8 mouse cellular contexts compared by ENCODE assay signal in genomic region chr5:65177026-65177514, GRCm38 (mm10). TPM values are rescaled to one million over a fixed set of nuclear protein-coding genes. Genes with fewer than 3 reads are reported as not detected.
DNase-seq lines count a peak whose midpoint lies in the region; ATAC-seq and TF ChIP-seq lines count a peak whose summit lies in the region.

No protein-coding gene starts in this region.

- DNase-seq in liver, postnatal 0 days = no peak
- peak; percentile 44 for DNase-seq in embryonic facial prominence, embryonic 14.5 days (ENCODE audit: low spot score)
- peak; percentile 54 for DNase-seq in kidney, postnatal 0 days (ENCODE audit: low spot score)
- peak; percentile 60 for DNase-seq in midbrain, postnatal 0 days (ENCODE audit: low spot score)
- DNase-seq in thymus, postnatal 14 days = no peak
- DNase-seq in left cerebral cortex, adult 11 months (ENCODE audit: low spot score) = no peak
- DNase-seq in embryo, embryonic 9.5 days (ENCODE audit: extremely low spot score) = no peak

- H3K4me2 ChIP-seq in liver, postnatal 0 days (ENCODE audit: low read depth, low read length) = 0 out of 2 replicates have a peak overlapping the region, but pooled peaks have one; percentile 7
- no peak overlapping the region for H3K4me2 ChIP-seq in liver, embryonic 12.5 days
- H3K4me2 ChIP-seq in embryonic facial prominence, embryonic 14.5 days (ENCODE audit: low read depth, low read length) = no peak overlapping the region
- no peak overlapping the region for H3K4me2 ChIP-seq in kidney, postnatal 0 days (ENCODE audit: low read length)
- H3K4me2 ChIP-seq in midbrain, postnatal 0 days (ENCODE audit: low read depth, low read length, poor library complexity, severe bottlenecking) = no peak overlapping the region

- no peak for TF ChIP-seq CTCF in liver, postnatal 0 days (IDR thresholded peaks at IDR 0.05; ENCODE audit: low read depth)
- no peak for TF ChIP-seq CTCF in kidney, postnatal 0 days (IDR thresholded peaks at IDR 0.05; ENCODE audit: low read depth)
- TF ChIP-seq CTCF in midbrain, postnatal 0 days (IDR thresholded peaks at IDR 0.05) = no peak

- 51% methylated on average over 11 of the region's 11 CpGs for WGBS in liver, postnatal 0 days (ENCODE audit: insufficient replicate concordance)
- 67% methylated on average over 11 of the region's 11 CpGs for WGBS in liver, embryonic 12.5 days (ENCODE audit: insufficient replicate concordance)
- 29% methylated on average over 11 of the region's 11 CpGs for WGBS in embryonic facial prominence, embryonic 14.5 days
- WGBS in kidney, postnatal 0 days = 25% methylated on average over 11 of the region's 11 CpGs
- 51% methylated on average over 11 of the region's 11 CpGs for WGBS in midbrain, postnatal 0 days

- H3K36me3 ChIP-seq in liver, postnatal 0 days (replicated peaks; ENCODE audit: insufficient read depth, low read length) = no peaks in the 10 kb centered on the region
- H3K36me3 ChIP-seq in liver, embryonic 12.5 days = no peaks in the 10 kb centered on the region
- H3K36me3 ChIP-seq in embryonic facial prominence, embryonic 14.5 days (ENCODE audit: control insufficient read depth, insufficient read depth, low read length) = no peaks in the 10 kb centered on the region
- H3K36me3 ChIP-seq in kidney, postnatal 0 days (ENCODE audit: insufficient read depth, low read length) = no peaks in the 10 kb centered on the region
- H3K36me3 ChIP-seq in midbrain, postnatal 0 days (ENCODE audit: insufficient read depth, low read length) = no peaks in the 10 kb centered on the region

- no peak overlapping the region for H3K9ac ChIP-seq in liver, postnatal 0 days (replicated peaks)
- no peak overlapping the region for H3K9ac ChIP-seq in liver, embryonic 12.5 days
- no peak overlapping the region for H3K9ac ChIP-seq in embryonic facial prominence, embryonic 14.5 days (ENCODE audit: low read depth, low read length)
- H3K9ac ChIP-seq in kidney, postnatal 0 days (ENCODE audit: low read depth, low read length) = no peak overlapping the region
- no peak overlapping the region for H3K9ac ChIP-seq in midbrain, postnatal 0 days (replicated peaks; ENCODE audit: low read length, poor library complexity, severe bottlenecking)

- H3K27ac ChIP-seq in liver, postnatal 0 days (ENCODE audit: low read depth) = no peak overlapping the region
- no peak overlapping the region for H3K27ac ChIP-seq in liver, embryonic 12.5 days
- no peak overlapping the region for H3K27ac ChIP-seq in embryonic facial prominence, embryonic 14.5 days (replicated peaks; ENCODE audit: low read depth, low read length)
- H3K27ac ChIP-seq in kidney, postnatal 0 days = no peak overlapping the region
- peak overlapping the region; percentile 47; the same call in 1 of the 2 replicates for H3K27ac ChIP-seq in midbrain, postnatal 0 days (ENCODE audit: low read depth, low read length)

- no peaks in the 10 kb centered on the region for H3K27me3 ChIP-seq in liver, postnatal 0 days (ENCODE audit: insufficient read depth, low read length)
- H3K27me3 ChIP-seq in liver, embryonic 12.5 days (replicated peaks) = no peaks in the 10 kb centered on the region
- H3K27me3 ChIP-seq in embryonic facial prominence, embryonic 14.5 days (replicated peaks; ENCODE audit: control insufficient read depth, insufficient read depth, low read length) = no peaks in the 10 kb centered on the region
- no peaks in the 10 kb centered on the region for H3K27me3 ChIP-seq in kidney, postnatal 0 days (ENCODE audit: insufficient read depth, low read length)
- no peaks in the 10 kb centered on the region for H3K27me3 ChIP-seq in midbrain, postnatal 0 days (ENCODE audit: insufficient read depth, low read length)

- no peak for ATAC-seq in liver, postnatal 0 days
- ATAC-seq in liver, embryonic 12.5 days = no peak
- no peak for ATAC-seq in embryonic facial prominence, embryonic 14.5 days (ENCODE audit: low read depth)
- ATAC-seq in kidney, postnatal 0 days (replicated peaks; ENCODE audit: low FRiP score, low read depth) = peak; percentile 63; the same call in 1 of the 2 replicates
- no peak for ATAC-seq in midbrain, postnatal 0 days (ENCODE audit: low FRiP score)

- H3K9me3 ChIP-seq in liver, postnatal 0 days (ENCODE audit: low read length) = no peaks in the 10 kb centered on the region
- no peaks in the 10 kb centered on the region for H3K9me3 ChIP-seq in liver, embryonic 12.5 days (replicated peaks)
- no peaks in the 10 kb centered on the region for H3K9me3 ChIP-seq in embryonic facial prominence, embryonic 14.5 days (ENCODE audit: control insufficient read depth, low read length)
- no peaks in the 10 kb centered on the region for H3K9me3 ChIP-seq in kidney, postnatal 0 days (replicated peaks; ENCODE audit: low read length)
- no peaks in the 10 kb centered on the region for H3K9me3 ChIP-seq in midbrain, postnatal 0 days (ENCODE audit: low read length)

- H3K4me3 ChIP-seq in liver, postnatal 0 days (ENCODE audit: low read depth, low read length) = no peak overlapping the region
- no peak overlapping the region for H3K4me3 ChIP-seq in liver, embryonic 12.5 days
- no peak overlapping the region for H3K4me3 ChIP-seq in embryonic facial prominence, embryonic 14.5 days (ENCODE audit: low read depth, low read length)
- H3K4me3 ChIP-seq in kidney, postnatal 0 days (replicated peaks; ENCODE audit: low read depth, low read length) = no peak overlapping the region
- H3K4me3 ChIP-seq in midbrain, postnatal 0 days (ENCODE audit: low read depth, low read length) = no peak overlapping the region

- H3K4me1 ChIP-seq in liver, postnatal 0 days (ENCODE audit: insufficient read depth) = peaks cover 4% of the 10 kb centered on the region; the same call in 1 of the 2 replicates
- no peaks in the 10 kb centered on the region for H3K4me1 ChIP-seq in liver, embryonic 12.5 days
- H3K4me1 ChIP-seq in embryonic facial prominence, embryonic 14.5 days (ENCODE audit: control insufficient read depth, insufficient read depth, low read length) = peaks cover 17% of the 10 kb centered on the region
- H3K4me1 ChIP-seq in kidney, postnatal 0 days (replicated peaks; ENCODE audit: insufficient read depth, low read length) = 0 out of 2 replicates have a peak, but pooled peaks cover 5% of the 10 kb centered on the region
- H3K4me1 ChIP-seq in midbrain, postnatal 0 days (ENCODE audit: insufficient read depth, low read length) = peaks cover 13% of the 10 kb centered on the region; the same call in 1 of the 2 replicates

- TF ChIP-seq EP300 in liver, postnatal 0 days (IDR thresholded peaks at IDR 0.05; ENCODE audit: low read depth) = no peak

RNA-seq across cellular contexts. Expression of gene Wdr19, which starts 22.4 kb away (rescaled TPM):
- polyA plus RNA-seq in liver, postnatal 0 days (2015; fragmentation: Nextera tagmentation; extraction: Ambion mirVana) = 0.71 and 1.1 TPM in 2 replicates
- polyA plus RNA-seq in liver, embryonic 12.5 days (2016; fragmentation: Nextera tagmentation; extraction: Ambion mirVana) = 1.3 and 2.0 TPM in 2 replicates
- 8.7 and 11.8 TPM in 2 replicates for polyA plus RNA-seq in embryonic facial prominence, embryonic 14.5 days (2014; fragmentation: Nextera tagmentation; extraction: Ambion mirVana)
- polyA plus RNA-seq in kidney, postnatal 0 days (2015; fragmentation: Nextera tagmentation; extraction: Ambion mirVana) = 9.9 and 10.2 TPM in 2 replicates
- total RNA-seq in midbrain, postnatal 0 days (2014; rRNA removed) = 17.0 and 18.5 TPM in 2 replicates
- polyA plus RNA-seq in midbrain, postnatal 0 days (2015; fragmentation: Nextera tagmentation; extraction: Ambion mirVana) = 7.6 and 9.2 TPM in 2 replicates

Comparison
In these comparisons a context has a peak if more than half of its experiments do, and no peak if none do; other contexts are left out.
1. DNase-seq: peak in embryonic facial prominence, embryonic 14.5 days (single experiment), kidney, postnatal 0 days (single experiment) and midbrain, postnatal 0 days (single experiment); none in liver, postnatal 0 days (single experiment), thymus, postnatal 14 days (single experiment), left cerebral cortex, adult 11 months (single experiment) and embryo, embryonic 9.5 days (single experiment).